Mouse (Mus musculus): ENCODE measurements around the gene 6330409D20Rik. TPM values are rescaled to one million over a fixed set of nuclear protein-coding genes. Genes with fewer than 3 reads are reported as not detected.

Gene 6330409D20Rik
- polyA plus RNA-seq, 1 experiment, result not detected

DNA sequence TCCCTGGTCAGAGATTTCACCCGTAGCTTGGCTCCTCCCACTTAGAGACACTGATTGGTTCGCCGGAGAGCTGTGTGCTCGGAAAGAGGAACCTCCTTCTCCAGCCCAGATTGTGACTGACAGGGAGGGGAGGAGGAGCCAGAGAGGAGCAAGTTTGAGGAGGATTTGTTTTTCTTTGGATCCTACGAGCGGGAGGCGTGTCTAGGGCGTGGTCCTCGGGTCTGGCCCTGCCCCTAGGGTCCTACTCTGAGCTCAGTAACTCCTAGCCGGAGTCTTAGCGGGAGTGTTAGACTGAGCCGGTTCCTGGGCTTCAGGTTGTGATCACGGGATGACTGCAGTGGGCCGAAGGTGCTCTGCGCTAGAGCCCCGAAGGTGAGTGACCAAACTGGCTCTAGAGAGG, 13.4 kb downstream of the 6330409D20Rik start:
- 1% methylated on average over 16 of the region's 16 CpGs for WGBS
- TF ChIP-seq CTCF (conservative IDR thresholded peaks at IDR 0.05; ENCODE audit: insufficient read depth, insufficient read length, low read depth, low read length) (no peak), POLR2A (IDR thresholded peaks at IDR 0.05; ENCODE audit: low read depth, low read length) (peak; percentile 92)
- Histone ChIP-seq H3K27ac (ENCODE audit: insufficient read depth, low read depth, low read length) (no peak overlapping the region), H3K4me1 (ENCODE audit: control insufficient read depth, insufficient read depth, low read length) (peaks cover 3% of the 10 kb centered on the region; the same call in 1 of the 2 replicates), H3K27me3 (replicated peaks; ENCODE audit: control insufficient read depth, insufficient read depth, low read length) (no peaks in the 10 kb centered on the region), H3K36me3 (ENCODE audit: control insufficient read depth, insufficient read depth, low read length) (no peaks in the 10 kb centered on the region), H3K4me3 (ENCODE audit: insufficient read depth, low read depth, low read length) (peak overlapping the region; percentile 66)
- DNase-seq, result peak; percentile 99

- TF ChIP-seq POLR2A (IDR thresholded peaks at IDR 0.05; ENCODE audit: low read depth, low read length) (no peak), CTCF (conservative IDR thresholded peaks at IDR 0.05; ENCODE audit: insufficient read depth, insufficient read length, low read depth, low read length) (no peak)
- DNase-seq, result peak; percentile 70
- H3K36me3 ChIP-seq (ENCODE audit: control insufficient read depth, insufficient read depth, low read length), result no peaks in the 10 kb centered on the region
- no peak overlapping the region for H3K4me3 ChIP-seq (ENCODE audit: insufficient read depth, low read depth, low read length)
- WGBS, result 50% methylated on average over 16 of the region's 16 CpGs
- no peak overlapping the region for H3K27ac ChIP-seq (ENCODE audit: insufficient read depth, low read depth, low read length)
- H3K27me3 ChIP-seq (replicated peaks; ENCODE audit: control insufficient read depth, insufficient read depth, low read length), result no peaks in the 10 kb centered on the region
- H3K4me1 ChIP-seq (ENCODE audit: control insufficient read depth, insufficient read depth, low read length), result peaks cover 3% of the 10 kb centered on the region; the same call in 1 of the 2 replicates
These were observed 15.7 kb downstream of the 6330409D20Rik start for GRCm38 (mm10) chr2:32724832-32725790.

GRCm38 (mm10) chr2:32724149-32724548, 16.7 kb downstream of the 6330409D20Rik start:
- no peak for TF ChIP-seq CTCF (conservative IDR thresholded peaks at IDR 0.05; ENCODE audit: insufficient read depth, insufficient read length, low read depth, low read length)
- no peak for TF ChIP-seq POLR2A (IDR thresholded peaks at IDR 0.05; ENCODE audit: low read depth, low read length)

DNA sequence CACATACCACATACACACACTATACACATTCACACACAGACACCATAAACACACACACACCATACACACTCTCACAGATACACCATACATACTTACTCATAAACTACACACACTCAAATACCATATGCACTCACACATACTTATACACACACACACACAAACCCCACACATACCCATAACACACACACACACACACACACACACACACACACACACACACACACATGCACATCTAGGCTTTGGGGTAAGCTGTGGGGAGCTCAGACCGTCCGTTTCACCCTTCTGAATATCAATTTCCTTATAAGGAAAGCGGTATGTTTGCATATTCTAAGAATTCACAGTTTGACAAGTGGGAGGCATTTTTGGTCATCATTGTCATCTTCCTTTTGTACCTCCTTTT, 18.2 kb downstream of the 6330409D20Rik start:
- Histone ChIP-seq H3K36me3 (ENCODE audit: control insufficient read depth, insufficient read depth, low read length) (no peaks in the 10 kb centered on the region), H3K4me1 (ENCODE audit: control insufficient read depth, insufficient read depth, low read length) (peaks cover 3% of the 10 kb centered on the region; the same call in 1 of the 2 replicates), H3K4me3 (ENCODE audit: insufficient read depth, low read depth, low read length) (no peak overlapping the region), H3K27ac (ENCODE audit: insufficient read depth, low read depth, low read length) (no peak overlapping the region), H3K27me3 (replicated peaks; ENCODE audit: control insufficient read depth, insufficient read depth, low read length) (no peaks in the 10 kb centered on the region)
- 67% methylated on average over 3 of the region's 3 CpGs for WGBS
- no peak for DNase-seq
- no peak for TF ChIP-seq POLR2A (IDR thresholded peaks at IDR 0.05; ENCODE audit: low read depth, low read length)
- no peak for TF ChIP-seq CTCF (conservative IDR thresholded peaks at IDR 0.05; ENCODE audit: insufficient read depth, insufficient read length, low read depth, low read length)

More at GRCm38 (mm10) chr2:32724149-32724548, 16.7 kb downstream of the 6330409D20Rik start:
- Histone ChIP-seq H3K36me3 (ENCODE audit: control insufficient read depth, insufficient read depth, low read length) (no peaks in the 10 kb centered on the region), H3K4me1 (ENCODE audit: control insufficient read depth, insufficient read depth, low read length) (peaks cover 3% of the 10 kb centered on the region; the same call in 1 of the 2 replicates), H3K4me3 (ENCODE audit: insufficient read depth, low read depth, low read length) (no peak overlapping the region), H3K27ac (ENCODE audit: insufficient read depth, low read depth, low read length) (no peak overlapping the region), H3K27me3 (replicated peaks; ENCODE audit: control insufficient read depth, insufficient read depth, low read length) (no peaks in the 10 kb centered on the region)
- no peak for DNase-seq
- 85% methylated on average over 4 of the region's 4 CpGs for WGBS

DNA sequence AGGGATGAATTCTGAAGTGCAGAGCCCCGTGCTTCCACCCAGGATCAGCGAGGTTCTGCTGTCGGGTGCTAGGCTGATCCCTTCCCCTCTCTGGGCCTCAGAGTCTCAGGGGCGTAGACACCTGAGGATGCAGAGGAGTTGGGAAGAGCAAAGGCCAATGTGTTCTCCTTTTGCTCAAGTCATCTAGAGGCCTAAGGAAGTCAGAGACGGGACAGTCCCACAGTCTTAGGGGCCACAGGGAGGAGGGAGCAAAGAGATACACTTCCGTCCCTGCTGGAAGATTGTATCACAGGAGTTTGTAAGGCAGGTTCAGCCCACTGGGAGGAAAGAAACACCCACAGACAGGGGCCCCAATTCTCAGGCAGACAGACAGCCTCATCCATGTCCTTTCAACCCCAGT, 18.8 kb downstream of the 6330409D20Rik start:
- Histone ChIP-seq H3K4me3 (ENCODE audit: insufficient read depth, low read depth, low read length) (no peak overlapping the region), H3K4me1 (ENCODE audit: control insufficient read depth, insufficient read depth, low read length) (peaks cover 3% of the 10 kb centered on the region; the same call in 1 of the 2 replicates), H3K27me3 (replicated peaks; ENCODE audit: control insufficient read depth, insufficient read depth, low read length) (no peaks in the 10 kb centered on the region), H3K36me3 (ENCODE audit: control insufficient read depth, insufficient read depth, low read length) (no peaks in the 10 kb centered on the region), H3K27ac (ENCODE audit: insufficient read depth, low read depth, low read length) (no peak overlapping the region)
- DNase-seq, result no peak
- TF ChIP-seq POLR2A (IDR thresholded peaks at IDR 0.05; ENCODE audit: low read depth, low read length) (no peak), CTCF (conservative IDR thresholded peaks at IDR 0.05; ENCODE audit: insufficient read depth, insufficient read length, low read depth, low read length) (no peak)
- WGBS, result 61% methylated on average over 6 of the region's 6 CpGs

GRCm38 (mm10) chr2:32720681-32721229, 20.1 kb downstream of the 6330409D20Rik start, which contains the start of gene Sh2d3c:
TSS of gene Sh2d3c (plus strand) at chr2:32721055.
- WGBS, result 50% methylated on average over 8 of the region's 8 CpGs
- DNase-seq, result peak; percentile 53
- H3K4me3 ChIP-seq (ENCODE audit: insufficient read depth, low read depth, low read length), result no peak within 1 kb of the TSS; the same call in 1 of the 2 replicates

DNA sequence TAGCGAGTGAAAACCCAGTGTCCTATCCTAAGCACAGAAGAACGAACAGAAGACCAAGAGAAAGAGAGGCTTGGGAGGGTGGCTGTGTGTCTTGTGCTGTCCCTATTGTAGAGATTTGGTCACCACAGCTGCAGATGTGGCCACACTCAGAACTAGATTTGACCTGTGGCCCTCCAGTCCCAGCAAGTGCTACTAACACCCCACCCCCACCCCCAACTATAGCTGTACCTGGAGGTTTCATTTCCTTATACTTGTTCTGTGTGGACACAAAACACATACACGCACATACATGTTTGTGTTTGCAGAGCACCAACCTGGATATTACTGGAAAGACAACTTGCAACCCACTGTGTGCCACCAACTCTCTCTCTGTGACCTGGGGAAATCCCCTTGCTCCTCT, 20.8 kb downstream of the 6330409D20Rik start:
- DNase-seq, result no peak
- H3K36me3 ChIP-seq (ENCODE audit: control insufficient read depth, insufficient read depth, low read length), result no peaks in the 10 kb centered on the region
- H3K4me3 ChIP-seq (ENCODE audit: insufficient read depth, low read depth, low read length), result no peak overlapping the region
- no peaks in the 10 kb centered on the region for H3K27me3 ChIP-seq (replicated peaks; ENCODE audit: control insufficient read depth, insufficient read depth, low read length)
- H3K4me1 ChIP-seq (ENCODE audit: control insufficient read depth, insufficient read depth, low read length), result peaks cover 2% of the 10 kb centered on the region; the same call in 1 of the 2 replicates
- WGBS, result 93% methylated on average over 3 of the region's 3 CpGs
- H3K27ac ChIP-seq (ENCODE audit: insufficient read depth, low read depth, low read length), result no peak overlapping the region
- no peak for TF ChIP-seq CTCF (conservative IDR thresholded peaks at IDR 0.05; ENCODE audit: insufficient read depth, insufficient read length, low read depth, low read length)
- TF ChIP-seq POLR2A (IDR thresholded peaks at IDR 0.05; ENCODE audit: low read depth, low read length), result no peak

More at GRCm38 (mm10) chr2:32720681-32721229, 20.1 kb downstream of the 6330409D20Rik start, which contains the start of gene Sh2d3c:
- no peak for TF ChIP-seq POLR2A (IDR thresholded peaks at IDR 0.05; ENCODE audit: low read depth, low read length)
- TF ChIP-seq CTCF (conservative IDR thresholded peaks at IDR 0.05; ENCODE audit: insufficient read depth, insufficient read length, low read depth, low read length), result no peak
- H3K27ac ChIP-seq (ENCODE audit: insufficient read depth, low read depth, low read length), result no peak within 1 kb of the TSS
- peaks cover 3% of the 10 kb centered on the region; the same call in 1 of the 2 replicates for H3K4me1 ChIP-seq (ENCODE audit: control insufficient read depth, insufficient read depth, low read length)
- H3K36me3 ChIP-seq (ENCODE audit: control insufficient read depth, insufficient read depth, low read length), result no peaks in the 10 kb centered on the region
- H3K27me3 ChIP-seq (replicated peaks; ENCODE audit: control insufficient read depth, insufficient read depth, low read length), result no peaks in the 10 kb centered on the region
